In the genomic region with DNA sequence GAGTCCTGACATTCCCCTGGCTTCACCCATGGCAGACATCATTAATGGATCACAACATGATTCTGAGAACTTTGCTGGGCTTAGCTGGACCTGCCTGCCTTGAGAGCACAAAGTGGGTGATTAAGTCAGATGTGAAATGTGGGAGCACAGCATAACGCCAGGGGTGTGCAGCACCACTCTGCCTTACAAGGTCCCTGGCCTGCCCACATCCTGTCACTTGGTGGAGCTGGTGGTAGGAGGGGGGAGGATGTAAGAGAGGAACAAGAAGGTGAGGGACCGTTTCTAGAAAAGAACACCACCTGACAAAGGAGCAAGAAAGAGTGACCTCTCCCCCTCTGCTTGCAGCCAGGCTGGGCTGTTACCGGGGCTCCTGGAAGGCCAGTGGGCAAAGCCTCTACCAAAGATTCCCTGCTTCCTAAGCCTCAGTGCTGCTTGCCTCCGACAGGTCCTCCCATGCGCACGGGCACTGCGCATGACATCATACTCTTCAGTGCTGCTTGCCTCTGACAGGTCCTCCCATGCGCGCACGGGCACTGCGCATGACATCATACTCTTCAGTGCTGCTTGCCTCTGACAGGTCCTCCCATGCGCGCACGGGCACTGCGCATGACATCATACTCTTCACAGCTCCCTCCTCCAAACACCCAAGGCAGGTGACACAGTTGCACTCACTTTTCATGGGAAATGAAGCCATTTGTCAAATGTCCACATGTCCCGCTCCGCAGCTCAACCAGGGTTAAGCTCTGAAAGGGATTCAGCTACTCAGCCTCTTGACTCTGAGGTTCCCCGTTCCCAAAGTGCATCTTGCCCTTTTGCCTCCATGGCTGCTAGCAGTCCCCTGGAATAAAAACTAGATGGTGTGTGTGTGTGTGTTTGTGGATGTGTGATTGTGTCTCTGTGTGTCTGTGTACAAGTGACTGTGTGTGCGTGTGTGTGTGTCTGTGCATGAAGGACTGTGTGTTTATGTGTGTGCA, we compare ENCODE assay signal across 13 mouse cellular contexts.
DNase-seq lines count a peak whose midpoint lies in the region; ATAC-seq and TF ChIP-seq lines count a peak whose summit lies in the region.
"Had no signal": no experiment of that assay in that cellular context is flagged by ENCODE, and none has a peak within 500 bp of the region (broad histone marks: within the 10 kb centered on the region; RNA-seq: fewer than 3 reads in every experiment).

No protein-coding gene starts in this region.

- H3K27me3 ChIP-seq in kidney, embryonic 15.5 days, result peaks cover 78% of the 10 kb centered on the region
- H3K27me3 ChIP-seq in forebrain, postnatal 0 days (ENCODE audit: insufficient read depth, low read length), result no peaks in the 10 kb centered on the region
- peaks cover 43% of the 10 kb centered on the region for H3K27me3 ChIP-seq in midbrain, embryonic 11.5 days (ENCODE audit: control insufficient read depth, insufficient read depth, low read length)
- peaks cover 63% of the 10 kb centered on the region for H3K27me3 ChIP-seq in neural tube, embryonic 15.5 days (replicated peaks)

- DNase-seq in kidney, adult 11 months, result no peak
- DNase-seq in forebrain, postnatal 0 days, result no peak
- peak; percentile 90 for DNase-seq in midbrain, embryonic 11.5 days (ENCODE audit: low spot score, missing footprints)
- no peak for DNase-seq in cerebellum, adult 9-11 months
- DNase-seq in Muller cell, postnatal 12 days (ENCODE audit: inconsistent ontology term), result no peak
- no peak for DNase-seq in layer of hippocampus, postnatal 14 days (ENCODE audit: low spot score in 2 of 2)
- DNase-seq: adrenal gland, adult 8-10 months; lung, postnatal 4 days; right cerebral cortex, postnatal 25 days had no signal

- H3K27ac ChIP-seq in kidney, embryonic 15.5 days, result no peak overlapping the region
- no peak overlapping the region for H3K27ac ChIP-seq in forebrain, postnatal 0 days (ENCODE audit: low read depth, low read length)
- H3K27ac ChIP-seq in midbrain, embryonic 11.5 days (ENCODE audit: low read depth, low read length), result peak overlapping the region; percentile 53; the same call in 1 of the 2 replicates
- no peak overlapping the region for H3K27ac ChIP-seq in neural tube, embryonic 15.5 days (replicated peaks)
- H3K27ac ChIP-seq: liver, embryonic 12.5 days had no signal

- H3K36me3 ChIP-seq in kidney, embryonic 15.5 days, result no peaks in the 10 kb centered on the region
- no peaks in the 10 kb centered on the region for H3K36me3 ChIP-seq in forebrain, postnatal 0 days (ENCODE audit: insufficient read depth)
- H3K36me3 ChIP-seq in midbrain, embryonic 11.5 days (ENCODE audit: control insufficient read depth, insufficient read depth, low read length), result no peaks in the 10 kb centered on the region
- no peaks in the 10 kb centered on the region for H3K36me3 ChIP-seq in neural tube, embryonic 15.5 days
- H3K36me3 ChIP-seq: liver, embryonic 12.5 days had no signal

- no peak overlapping the region for H3K9ac ChIP-seq in kidney, embryonic 15.5 days
- no peak overlapping the region for H3K9ac ChIP-seq in forebrain, postnatal 0 days
- H3K9ac ChIP-seq in midbrain, embryonic 11.5 days (ENCODE audit: low read length), result no peak overlapping the region
- H3K9ac ChIP-seq in neural tube, embryonic 15.5 days (replicated peaks), result no peak overlapping the region
- H3K9ac ChIP-seq: liver, embryonic 12.5 days had no signal

- TF ChIP-seq CTCF in forebrain, postnatal 0 days (IDR thresholded peaks at IDR 0.05; ENCODE audit: low read depth), result no peak

- 34% methylated on average over 19 of the region's 19 CpGs for WGBS in kidney, embryonic 15.5 days
- 28% methylated on average over 19 of the region's 19 CpGs for WGBS in forebrain, postnatal 0 days
- 25% methylated on average over 19 of the region's 19 CpGs for WGBS in midbrain, embryonic 11.5 days
- WGBS in neural tube, embryonic 15.5 days, result 28% methylated on average over 18 of the region's 19 CpGs

- ATAC-seq in kidney, embryonic 15.5 days (replicated peaks; ENCODE audit: low FRiP score), result 0 out of 2 replicates have a peak, but pooled peaks have one; percentile 25
- peak; percentile 73 for ATAC-seq in forebrain, postnatal 0 days
- peak; percentile 43 for ATAC-seq in midbrain, embryonic 11.5 days (ENCODE audit: low FRiP score)
- ATAC-seq in neural tube, embryonic 15.5 days (ENCODE audit: low FRiP score), result peak; percentile 47; the same call in 1 of the 2 replicates
- ATAC-seq: liver, embryonic 12.5 days; Patski had no signal

- H3K9me3 ChIP-seq in kidney, embryonic 15.5 days (replicated peaks), result peaks cover 13% of the 10 kb centered on the region
- H3K9me3 ChIP-seq in forebrain, postnatal 0 days (ENCODE audit: low read length), result 0 out of 2 replicates have a peak, but pooled peaks cover 5% of the 10 kb centered on the region
- peaks cover 11% of the 10 kb centered on the region; the same call in 1 of the 2 replicates for H3K9me3 ChIP-seq in midbrain, embryonic 11.5 days (ENCODE audit: control insufficient read depth, low read length)
- peaks cover 9% of the 10 kb centered on the region for H3K9me3 ChIP-seq in neural tube, embryonic 15.5 days (replicated peaks)
- H3K9me3 ChIP-seq: liver, embryonic 12.5 days had no signal

- no peak overlapping the region for H3K4me2 ChIP-seq in kidney, embryonic 15.5 days
- H3K4me2 ChIP-seq in forebrain, postnatal 0 days (ENCODE audit: low read depth), result no peak overlapping the region
- peak overlapping the region; percentile 4; the same call in 1 of the 2 replicates for H3K4me2 ChIP-seq in midbrain, embryonic 11.5 days
- H3K4me2 ChIP-seq in neural tube, embryonic 15.5 days, result no peak overlapping the region
- H3K4me2 ChIP-seq: liver, embryonic 12.5 days had no signal

- no peak overlapping the region for H3K4me3 ChIP-seq in kidney, embryonic 15.5 days (replicated peaks)
- H3K4me3 ChIP-seq in forebrain, postnatal 0 days (ENCODE audit: low read depth, low read length), result no peak overlapping the region
- no peak overlapping the region for H3K4me3 ChIP-seq in midbrain, embryonic 11.5 days (ENCODE audit: low read depth, low read length)
- no peak overlapping the region for H3K4me3 ChIP-seq in neural tube, embryonic 15.5 days (replicated peaks)
- H3K4me3 ChIP-seq: liver, embryonic 12.5 days had no signal

- peaks cover 7% of the 10 kb centered on the region for H3K4me1 ChIP-seq in kidney, embryonic 15.5 days
- H3K4me1 ChIP-seq in forebrain, postnatal 0 days (ENCODE audit: insufficient read depth), result no peaks in the 10 kb centered on the region
- H3K4me1 ChIP-seq in midbrain, embryonic 11.5 days (ENCODE audit: control insufficient read depth, insufficient read depth, low read length), result peaks cover 26% of the 10 kb centered on the region
- H3K4me1 ChIP-seq in neural tube, embryonic 15.5 days, result peaks cover 15% of the 10 kb centered on the region
- H3K4me1 ChIP-seq: liver, embryonic 12.5 days had no signal
